Mouse (Mus musculus) heart, postnatal 36 days (tissue): ENCODE measurements at regions not wholly inside any gene's neighbourhood (a gene's known extent, or its start where the extent isn't known, plus 50 kb on each side); places are given as distances from the start of the nearest gene placed in this dataset.
"Not testable (repeated sequence)": the region's sequence is repeated elsewhere in the genome, so short reads cannot be mapped to it uniquely, and the experiment has no call there.

Experiments
- DNase-seq, 2 experiments: peaks; one replicate each; pipeline ENCODE4 v3.0.0; 2021 to 2022
- intact Hi-C: fragments of 180-260 bp; cut with DNase I; formaldehyde crosslinking; loops from one replicate; pipeline ENCODE4 v1.15.1; 2025

DNA sequence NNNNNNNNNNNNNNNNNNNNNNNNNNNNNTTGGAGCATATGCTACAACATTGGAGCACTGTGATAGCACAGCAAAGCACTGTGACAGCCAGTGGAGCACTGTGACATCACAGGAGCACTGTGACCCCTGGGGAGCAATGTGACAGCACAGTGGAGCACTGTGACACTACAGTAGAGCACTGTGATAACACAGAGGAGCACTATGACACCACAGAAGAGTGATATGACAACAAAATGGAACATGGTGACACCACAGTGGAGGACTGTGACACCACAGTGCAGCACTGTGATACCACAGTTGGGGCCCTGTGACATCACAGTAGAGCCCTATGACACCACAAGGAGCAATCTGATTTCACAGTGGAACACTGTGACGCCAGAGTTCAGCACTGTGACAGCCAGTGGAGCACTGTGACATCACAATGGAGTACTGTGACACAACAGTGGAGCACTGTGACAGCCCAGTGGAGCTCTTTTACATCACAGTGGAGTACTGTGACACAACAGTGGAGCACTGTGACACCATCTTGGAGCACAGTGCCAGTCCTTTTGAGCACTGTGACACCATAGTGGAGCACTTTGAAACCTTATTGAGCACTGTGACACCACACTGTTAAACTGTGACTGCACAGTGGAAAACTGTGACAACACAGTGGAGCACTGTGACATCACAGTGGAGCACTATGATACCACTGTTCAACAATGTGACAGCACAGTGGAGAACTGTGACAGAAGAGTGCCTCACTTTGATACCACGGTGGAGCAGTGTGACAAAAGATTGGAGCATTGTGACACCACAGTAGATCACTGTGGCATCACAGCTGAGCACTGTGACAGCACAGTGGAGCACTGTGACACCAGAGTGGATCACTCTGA, 116.9 kb upstream of the Vmn1r2 start:
- intact Hi-C loops: no loop called here
- DNase-seq: peak in 1 of 2 experiments; percentile 0

DNA sequence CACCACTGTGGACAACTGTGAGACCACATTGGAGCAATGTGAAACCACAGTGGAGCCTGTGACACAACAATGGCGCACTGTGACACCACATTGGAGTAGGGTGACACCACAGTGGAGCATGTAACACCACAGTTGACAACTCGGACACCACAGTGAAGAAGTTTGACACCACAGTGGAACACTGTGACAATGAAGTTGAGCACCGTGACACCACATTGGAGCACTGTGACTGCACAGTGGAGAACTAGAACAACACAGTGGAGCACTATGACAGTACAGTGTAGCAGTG, 116.3 kb upstream of the Vmn1r2 start:
- intact Hi-C loops: no loop called here
- DNase-seq: no peak

DNA sequence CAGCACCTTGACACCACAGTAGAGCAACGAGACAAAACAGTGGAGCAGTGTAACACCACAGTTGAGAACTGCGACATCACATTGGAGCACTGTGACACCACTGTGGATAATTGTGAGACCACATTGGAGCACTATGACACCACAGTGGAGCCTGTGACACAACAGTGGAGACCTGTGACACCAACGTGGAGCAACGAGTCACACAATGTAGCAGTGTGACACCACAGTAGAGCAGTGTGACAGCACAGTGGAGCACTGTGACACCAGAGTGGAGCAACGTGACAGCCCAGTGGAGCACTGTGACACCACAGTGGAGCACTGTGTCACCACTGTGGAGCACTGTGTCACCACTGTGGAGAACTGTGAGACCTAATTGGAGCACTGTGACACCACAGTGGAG, 115.9 kb upstream of the Vmn1r2 start:
- intact Hi-C loops: no loop called here
- no peak for DNase-seq

DNA sequence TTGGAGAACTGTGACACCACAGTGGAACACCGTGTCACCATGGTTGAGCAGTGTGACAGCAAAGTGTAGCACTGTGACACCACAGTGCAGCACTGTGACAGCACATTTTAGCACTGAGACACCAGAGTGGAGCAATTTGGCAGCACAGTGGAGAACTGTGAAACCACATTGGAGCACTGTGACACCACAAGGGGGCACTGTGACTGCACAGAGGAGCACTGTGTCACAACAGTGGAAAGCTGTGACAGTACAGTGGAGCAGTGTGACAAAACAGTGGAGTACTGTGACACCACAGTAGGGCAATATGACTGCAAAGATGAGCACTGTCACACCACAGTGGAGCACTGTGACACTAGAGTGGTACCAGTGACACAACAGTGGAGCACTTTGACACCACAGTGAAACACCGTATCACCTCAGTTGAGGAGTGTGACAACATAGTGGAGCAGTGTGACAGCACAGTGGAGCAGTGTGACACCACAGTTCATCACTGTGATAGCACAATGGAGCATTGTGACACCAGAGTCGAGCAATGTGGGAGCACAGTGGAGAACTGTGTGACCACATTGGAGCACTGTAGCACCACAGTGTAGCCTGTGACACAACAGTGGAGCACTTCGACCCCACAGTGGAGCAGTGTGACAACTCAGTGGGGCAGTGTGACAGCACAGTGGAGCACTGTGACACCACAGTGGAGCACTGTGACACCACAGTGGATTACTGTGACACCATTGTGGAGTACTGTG, 114.6 kb upstream of the Vmn1r2 start:
- intact Hi-C loops: no loop called here

DNA sequence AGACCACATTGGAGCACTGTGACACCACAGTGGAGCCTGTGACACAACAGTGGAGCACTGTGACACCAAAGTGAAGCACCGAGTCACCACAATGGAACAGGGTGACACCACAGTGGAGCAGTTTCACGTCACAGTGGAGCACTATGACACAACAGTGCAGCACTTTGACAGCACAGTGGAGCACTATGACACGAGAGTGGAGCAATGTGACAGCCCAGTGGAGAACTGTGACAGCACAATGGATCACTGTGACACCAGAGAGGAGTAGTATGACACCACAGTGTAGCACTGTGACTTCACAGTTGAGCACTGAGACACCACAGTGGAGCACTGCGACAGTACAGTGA, 114.1 kb upstream of the Vmn1r2 start:
- DNase-seq: peak in 1 of 2 experiments; percentile 0
- intact Hi-C loops: no loop called here

More for the DNA sequence above, 114.6 kb upstream of the Vmn1r2 start:
- peak; percentile 0 to 10 for DNase-seq

DNA sequence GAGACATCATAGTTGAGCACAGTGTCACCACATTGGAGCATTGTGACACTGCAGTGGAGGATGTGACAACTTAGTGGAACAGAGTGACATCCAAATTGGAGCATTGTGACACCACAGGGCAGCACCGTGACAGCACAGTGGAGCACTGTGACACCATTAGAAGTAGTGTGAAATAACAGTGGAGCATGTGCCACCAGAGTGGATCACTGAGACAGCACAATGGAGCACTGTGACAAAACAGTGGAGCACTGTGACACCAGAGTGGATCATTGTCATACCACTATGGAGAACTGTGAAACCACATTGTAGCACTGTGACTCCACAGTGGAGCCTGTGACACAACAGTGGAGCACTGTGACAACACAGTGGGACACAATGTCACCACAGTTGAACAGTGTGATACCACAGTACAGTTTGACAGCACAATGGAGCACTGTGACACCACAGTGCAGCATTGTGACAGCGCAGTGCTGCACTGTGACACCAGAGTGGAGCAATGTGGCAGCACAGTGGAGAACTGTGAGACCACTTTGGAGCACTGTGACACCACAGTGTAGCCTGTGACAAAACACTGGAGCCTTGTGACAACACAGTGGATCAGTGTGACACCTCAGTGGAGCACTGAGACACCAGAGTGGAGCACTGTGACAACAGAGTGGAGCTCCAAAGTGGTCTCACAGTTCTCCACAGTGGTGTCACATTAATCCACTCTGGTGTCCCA, 113.5 kb upstream of the Vmn1r2 start:
- no peak for DNase-seq
- intact Hi-C loops: no loop called here

DNA sequence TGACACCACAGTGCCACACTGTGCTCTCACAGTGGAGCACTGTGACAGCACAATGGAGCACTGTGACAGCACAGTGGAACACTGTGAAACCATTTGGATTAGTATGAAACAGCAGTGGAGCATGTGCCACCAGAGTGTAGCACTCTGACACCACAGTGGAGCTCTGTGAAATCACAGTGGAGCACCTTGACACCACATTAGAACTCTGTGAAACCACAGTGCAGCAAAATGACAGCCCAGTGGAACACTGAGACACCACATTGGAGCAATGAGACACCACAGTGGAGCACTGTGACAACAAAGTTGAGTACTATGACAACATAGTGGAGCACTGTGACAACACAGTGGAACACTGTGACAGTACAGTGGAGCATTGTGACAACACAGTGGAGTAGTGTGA, 112.2 kb upstream of the Vmn1r2 start:
- DNase-seq: peak in 1 of 2 experiments; percentile 0
- intact Hi-C loops: no loop called here

DNA sequence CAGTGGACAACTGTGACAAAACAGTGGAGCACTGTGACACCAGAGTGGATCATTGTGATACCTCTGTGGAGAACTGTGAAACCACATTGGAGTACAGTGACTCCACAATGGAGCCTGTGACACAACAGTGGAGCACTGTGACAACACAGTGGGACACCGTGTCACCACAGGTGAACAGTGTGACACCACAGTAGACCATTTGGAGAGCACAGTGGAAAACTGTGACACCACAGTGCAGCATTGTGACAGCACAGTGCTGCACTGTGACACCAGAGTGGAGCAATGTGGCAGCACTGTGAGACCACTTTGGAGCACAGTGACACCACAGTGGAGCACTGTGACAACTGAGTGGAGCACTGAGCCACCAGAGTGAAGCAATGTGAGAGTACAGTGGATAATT, 111.7 kb upstream of the Vmn1r2 start:
- DNase-seq: no peak

DNA sequence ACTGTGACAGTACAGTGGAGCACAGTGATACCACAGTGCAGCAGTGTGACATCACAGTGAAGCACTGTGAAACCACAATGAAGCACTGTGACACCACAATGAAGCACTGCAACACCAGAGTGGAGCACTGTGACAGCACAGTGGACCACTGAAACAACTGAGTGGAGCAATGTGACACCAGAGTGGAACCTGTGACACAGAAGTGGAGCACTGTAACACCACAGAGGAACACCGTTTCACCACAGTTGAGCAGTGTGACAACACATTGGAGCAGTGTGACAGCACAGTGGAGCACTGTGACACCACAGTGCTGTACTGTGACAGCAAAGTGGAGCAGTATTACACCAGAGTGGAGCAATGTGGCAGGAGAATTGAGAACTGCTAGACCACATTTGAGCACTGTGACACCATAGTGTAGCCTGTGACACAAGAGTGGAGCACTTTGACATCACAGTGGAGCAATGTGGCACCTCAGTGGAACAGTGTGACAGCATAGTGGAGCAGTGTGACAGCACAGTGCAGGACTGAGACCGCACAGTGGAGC, 107.5 kb upstream of the Vmn1r2 start:
- no peak for DNase-seq

More for the DNA sequence above, 111.7 kb upstream of the Vmn1r2 start:
- intact Hi-C loops: no loop called here

DNA sequence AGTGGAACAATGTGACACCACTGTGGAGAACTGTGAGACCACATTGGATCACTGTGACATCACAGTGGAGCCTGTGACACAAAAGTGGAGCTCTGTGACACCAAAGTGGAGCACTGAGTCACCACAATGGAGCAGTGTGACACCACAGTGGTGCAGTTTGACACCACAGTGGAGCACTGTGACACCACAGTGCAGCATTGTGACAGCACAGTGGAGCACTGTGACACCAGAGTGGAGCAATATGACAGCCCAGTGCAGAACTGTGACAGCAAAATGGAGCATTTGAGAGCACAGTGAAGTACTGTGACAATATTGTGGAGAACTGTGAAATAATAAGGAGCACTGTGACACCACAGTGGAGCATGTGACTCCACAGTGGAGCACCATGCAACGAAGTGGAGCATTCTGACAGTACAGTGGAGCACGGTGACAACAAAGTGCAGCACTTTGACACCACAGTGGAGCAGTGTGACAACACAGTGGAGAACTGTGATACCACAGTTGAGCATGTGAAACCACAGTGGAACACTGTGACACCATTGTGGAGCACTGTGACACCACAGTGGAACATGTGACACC, 105.0 kb upstream of the Vmn1r2 start:
- intact Hi-C loops: no loop called here
- DNase-seq: peak in 1 of 2 experiments; percentile 0

More for the DNA sequence above, 107.5 kb upstream of the Vmn1r2 start:
- intact Hi-C loops: no loop called here

DNA sequence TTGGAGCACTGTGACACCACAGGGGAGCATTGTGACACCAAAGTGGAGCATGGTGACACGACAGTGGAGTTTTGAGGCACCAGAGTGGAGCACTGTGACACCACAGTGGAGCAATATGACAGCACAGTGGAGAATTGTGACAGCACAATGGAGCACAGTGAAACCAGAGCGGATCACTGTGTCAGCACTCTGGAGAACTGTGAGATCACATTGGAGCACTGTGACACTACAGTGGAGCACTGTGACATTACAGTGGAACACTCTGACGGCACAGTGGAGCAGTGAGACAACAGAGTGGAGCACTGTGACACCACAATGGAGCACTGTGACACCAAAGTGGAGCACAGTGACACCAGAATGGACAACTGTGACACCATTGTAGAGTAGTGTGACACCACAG, 103.2 kb upstream of the Vmn1r2 start:
- DNase-seq: peak in 1 of 2 experiments; percentile 1
- intact Hi-C loops: no loop called here

DNA sequence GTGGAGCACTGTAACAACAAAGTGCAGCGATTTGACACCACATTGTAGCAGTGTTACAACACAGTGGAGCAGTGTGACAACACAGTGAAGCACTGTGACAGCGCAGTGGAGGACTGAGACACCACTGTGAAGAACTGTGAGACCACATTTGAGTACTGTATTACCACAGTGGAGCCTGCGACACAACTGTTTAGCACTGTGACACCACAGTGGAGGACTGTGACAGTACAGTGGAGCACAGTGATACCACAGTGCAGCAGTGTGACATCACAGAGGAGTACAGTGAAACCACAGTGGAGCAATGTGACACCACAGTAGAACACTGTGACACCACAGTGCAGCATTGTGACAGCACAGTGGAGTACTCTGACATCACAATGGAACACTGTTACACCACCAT, 102.5 kb upstream of the Vmn1r2 start:
- intact Hi-C loops: no loop called here
- peak in 1 of 2 experiments; percentile 0 for DNase-seq

DNA sequence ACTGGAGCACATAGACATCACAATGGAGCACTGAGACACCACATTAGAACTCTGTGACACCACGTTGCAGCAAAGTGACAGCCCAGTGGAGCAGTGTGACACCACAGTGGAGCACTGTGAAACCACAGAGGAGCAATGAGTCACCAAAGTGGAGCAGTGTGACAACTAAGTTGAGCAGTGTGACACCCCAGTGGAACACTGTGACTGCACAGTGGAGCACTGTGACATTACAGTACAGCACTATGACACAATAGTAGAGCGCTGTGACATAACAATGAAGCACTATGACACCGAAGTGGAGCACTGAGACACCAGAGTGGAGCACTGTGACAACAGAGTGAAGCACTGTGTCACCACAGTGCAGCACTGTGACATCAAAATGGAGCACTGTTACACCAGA, 101.8 kb upstream of the Vmn1r2 start:
- DNase-seq, intact Hi-C loops: not testable (repeated sequence)

DNA sequence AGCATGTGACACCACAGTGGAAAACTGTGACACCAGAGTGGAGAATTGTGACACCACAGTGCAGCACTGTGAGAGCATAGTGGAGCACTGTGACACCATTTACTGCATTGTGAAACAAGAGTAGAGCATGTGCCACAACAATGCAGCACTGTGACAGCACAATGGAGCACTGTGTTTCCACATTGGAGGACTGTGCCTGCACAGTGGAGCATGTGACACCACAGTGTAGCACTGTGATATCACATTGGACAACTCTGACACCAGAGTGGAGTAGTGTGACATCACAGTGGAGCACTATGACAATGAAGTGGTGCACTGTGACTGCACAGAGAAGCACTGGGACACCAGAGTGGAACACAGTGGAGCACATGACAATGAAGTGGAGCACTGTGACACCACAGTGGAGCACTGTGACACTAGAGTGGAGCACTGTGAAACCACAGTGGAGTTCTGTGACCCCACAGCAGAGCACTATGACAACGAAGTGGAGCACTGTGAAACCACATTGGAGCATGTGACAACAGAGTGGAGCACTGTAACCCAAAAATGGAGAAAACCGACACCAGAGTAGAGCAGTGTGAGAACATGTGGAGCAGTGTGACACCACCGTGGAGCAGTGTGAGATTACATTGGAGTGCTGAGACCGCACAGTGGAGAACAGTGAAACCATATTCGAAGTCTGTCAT, 100.9 kb upstream of the Vmn1r2 start:
- intact Hi-C loops: no loop called here
- DNase-seq: peak in 1 of 2 experiments; percentile 0

DNA sequence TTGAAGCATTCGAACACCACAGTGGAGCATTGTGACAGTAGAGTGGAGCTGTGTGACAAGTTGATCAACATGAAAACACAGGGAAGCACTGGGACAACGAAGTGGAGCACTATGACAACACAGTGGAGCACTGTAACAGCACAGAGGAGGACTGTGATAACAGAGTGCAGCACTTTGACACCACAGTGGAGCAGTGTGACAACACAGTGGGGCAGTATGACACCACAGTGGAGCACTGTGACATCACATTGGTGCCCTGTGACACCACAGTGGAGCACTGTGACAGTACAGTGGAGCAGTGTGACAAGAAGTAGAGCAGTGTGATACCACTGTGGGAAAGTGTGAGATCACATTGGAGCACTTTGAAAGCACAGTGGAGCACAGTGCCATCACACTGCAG, 99.9 kb upstream of the Vmn1r2 start:
- intact Hi-C loops: loop anchor here (1.0 kb wide), 1 partner anchor 13 kb away; no protein-coding TSS in a partner anchor
- peak; percentile 0 to 2 for DNase-seq

DNA sequence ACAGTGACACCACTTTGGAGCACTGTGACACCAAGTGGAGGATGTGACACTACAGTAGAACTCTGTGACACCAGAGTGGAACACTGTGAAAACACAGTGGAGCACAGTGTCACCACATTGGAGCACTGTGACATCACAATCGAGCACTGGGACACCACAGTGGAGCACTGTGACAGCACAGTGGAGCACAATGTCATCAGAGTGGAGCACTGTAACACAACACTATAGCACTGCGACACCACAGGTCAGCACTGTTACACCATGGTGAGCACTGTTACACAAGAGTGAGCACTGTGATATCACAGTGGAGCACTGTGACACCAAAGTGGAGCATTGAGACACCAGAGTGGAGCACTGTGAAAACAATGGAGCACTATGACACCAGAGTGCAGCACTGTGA, 99.5 kb upstream of the Vmn1r2 start:
- intact Hi-C loops: loop anchor here (1.0 kb wide), 1 partner anchor 13 kb away; no protein-coding TSS in a partner anchor
- peak; percentile 2 to 18 for DNase-seq

DNA sequence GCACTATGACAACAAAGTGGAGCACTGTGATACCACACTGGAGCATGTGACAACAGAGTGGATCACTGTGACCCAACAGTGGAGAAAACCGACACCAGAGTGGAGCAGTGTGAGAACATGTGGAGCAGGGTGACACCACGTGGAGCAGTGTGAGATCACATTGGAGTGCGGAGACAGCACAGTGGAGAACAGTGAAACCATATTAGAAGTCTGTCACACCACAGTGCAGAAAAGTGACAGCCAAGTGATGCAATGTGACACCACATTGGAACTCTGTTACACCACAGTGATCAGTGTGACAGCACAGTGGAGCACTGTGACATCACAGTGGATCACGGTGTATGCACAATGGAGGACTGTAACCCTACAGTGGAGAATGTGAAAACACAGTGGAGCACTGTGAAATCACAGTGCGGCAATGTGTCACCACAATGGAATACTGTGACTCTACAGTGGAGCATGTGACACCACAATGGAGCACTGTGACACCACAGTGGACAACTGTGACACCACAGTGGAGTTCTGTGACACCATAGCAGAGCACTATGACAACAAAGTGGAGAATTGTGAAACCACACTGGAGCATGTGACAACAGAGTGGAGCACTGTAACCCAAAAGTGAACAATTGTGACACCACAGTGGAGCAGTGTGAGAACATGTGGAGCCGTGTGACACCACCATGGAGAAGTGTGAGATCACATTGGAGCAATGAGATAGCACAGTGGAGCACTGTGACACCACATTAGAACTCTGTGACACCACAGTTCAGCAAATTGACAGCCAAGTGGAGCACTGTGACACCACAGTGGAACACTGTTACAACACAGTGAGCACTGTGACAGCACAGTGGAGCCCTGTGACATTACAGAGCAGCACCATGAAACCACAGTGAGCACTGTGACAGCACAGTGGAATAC, 98.6 kb upstream of the Vmn1r2 start:
- intact Hi-C loops: no loop called here
- peak in 1 of 2 experiments; percentile 0 for DNase-seq

DNA sequence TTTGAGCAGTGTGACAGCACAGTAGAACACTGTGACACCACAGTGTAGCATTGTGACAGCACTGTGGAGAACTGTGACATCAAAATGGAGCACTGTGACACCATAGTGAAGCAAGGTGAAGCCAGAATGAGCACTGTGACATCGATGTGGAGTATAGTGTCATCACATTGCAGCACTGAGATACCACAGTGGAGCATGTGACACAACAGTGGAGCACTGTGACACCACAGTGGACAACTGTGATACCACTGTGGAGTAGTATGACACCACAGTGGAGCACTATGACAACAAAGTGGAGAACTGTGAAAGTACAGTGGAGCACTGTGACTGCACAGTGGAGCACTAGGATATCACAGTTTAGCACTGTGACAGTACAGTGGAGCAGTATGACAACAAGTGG, 97.8 kb upstream of the Vmn1r2 start:
- intact Hi-C loops: no loop called here
- no peak for DNase-seq

DNA sequence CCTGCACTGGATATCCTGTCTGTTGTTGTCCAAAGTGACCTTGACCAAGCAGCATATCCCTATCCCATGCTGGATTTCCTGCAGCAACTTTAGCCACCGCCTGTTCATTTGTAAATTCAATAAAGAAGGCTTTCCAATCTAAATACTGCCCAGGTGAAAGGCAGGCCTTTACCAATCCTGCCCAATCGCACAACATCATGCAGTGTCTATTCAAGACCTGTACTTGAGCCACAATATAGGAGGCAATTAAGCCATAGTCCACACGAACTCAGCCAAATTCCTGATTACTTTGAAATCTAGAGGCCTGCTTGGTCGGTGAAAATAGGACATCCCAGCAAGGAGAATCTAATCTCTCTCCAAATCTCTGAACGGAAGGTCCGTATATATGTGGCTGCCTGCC, 95.8 kb upstream of the Vmn1r2 start:
- DNase-seq, intact Hi-C loops: not testable (repeated sequence)
